Mouse (Mus musculus) heart, embryonic 15.5 days (tissue): ENCODE data around the gene Cry2. TPM values are rescaled to one million over a fixed set of nuclear protein-coding genes. Genes with fewer than 3 reads are reported as not detected.
"Not testable (repeated sequence)": the region's sequence is repeated elsewhere in the genome, so short reads cannot be mapped to it uniquely, and the experiment has no call there.

ENCODE experiments used
- ATAC-seq: fragments of 200-750 bp; cut with Nextera tagmentation; replicated peaks from 2 replicates; pipeline ENCODE4 v1.8.0; 2017; ENCODE audit warnings: low read depth, moderate TSS enrichment; ENCODE audit not compliant: insufficient number of reproducible peaks, insufficient read depth, low FRiP score
- H3K27ac ChIP-seq: fragments of 300-500 bp; sonication (generic); 2 replicates; pipeline ENCODE4 v1.5.1; 2015; ENCODE audit warnings: mild to moderate bottlenecking, inconsistent platforms
- H3K27me3 ChIP-seq: fragments of 300-500 bp; sonication (generic); 2 replicates; pipeline ENCODE4 v1.6.1; 2015; ENCODE audit warnings: inconsistent platforms
- H3K36me3 ChIP-seq: fragments of 300-500 bp; sonication (generic); 2 replicates; pipeline ENCODE4 v1.6.1; 2015; ENCODE audit warnings: mild to moderate bottlenecking, inconsistent platforms
- H3K4me1 ChIP-seq: fragments of 300-500 bp; sonication (generic); replicated peaks from 2 replicates; pipeline ENCODE4 v1.6.1; 2015; ENCODE audit warnings: inconsistent platforms
- H3K4me2 ChIP-seq: fragments of 300-500 bp; sonication (generic); 2 replicates; pipeline ENCODE4 v1.6.1; 2015; ENCODE audit warnings: inconsistent platforms, mild to moderate bottlenecking, moderate library complexity
- H3K4me3 ChIP-seq: fragments of 300-500 bp; sonication (generic); 2 replicates; pipeline ENCODE4 v1.5.1; 2015; ENCODE audit warnings: mild to moderate bottlenecking, inconsistent platforms
- H3K9ac ChIP-seq: fragments of 300-500 bp; sonication (generic); 2 replicates; pipeline ENCODE4 v1.6.1; 2015; ENCODE audit warnings: mild to moderate bottlenecking, inconsistent platforms
- H3K9me3 ChIP-seq: fragments of 300-500 bp; sonication (generic); replicated peaks from 2 replicates; pipeline ENCODE4 v1.6.1; 2016; ENCODE audit warnings: inconsistent platforms
- WGBS: fragments of 180-500 bp; shearing (Covaris S2); methylation state at CpG from one replicate; pipeline ENCODE4 v1.1.7; 2015; ENCODE audit warnings: mixed read lengths; 5-methylcytosine and 5-hydroxymethylcytosine counted together
- polyA plus RNA-seq: library from polyadenylated mRNA; unstranded; fragments of >200 nt; fragmentation: Nextera tagmentation; extraction: Ambion mirVana; gene quantifications from 2 replicates; pipeline ENCODE4 v1.2.1, GENCODE M21; 2015

The Cry2 gene
- polyA plus RNA-seq, 1 experiment from 2014 or later: 15.8 TPM

- no peaks in the 10 kb centered on the region for H3K4me1 ChIP-seq
- H3K27me3 ChIP-seq: no peaks in the 10 kb centered on the region
- no peaks in the 10 kb centered on the region for H3K9me3 ChIP-seq
- no peak overlapping the region for H3K4me3 ChIP-seq
- H3K9ac ChIP-seq: no peak overlapping the region
- H3K27ac ChIP-seq: no peak overlapping the region
- H3K36me3 ChIP-seq: peaks cover 90% of the 10 kb centered on the region
- ATAC-seq: no peak
- no peak overlapping the region for H3K4me2 ChIP-seq
- WGBS: 89% methylated on average over 18 of the region's 18 CpGs
Observed at GRCm38 (mm10) chr2:92408309-92409045, 25.4 kb downstream of the Cry2 start.

- H3K9ac ChIP-seq: no peak overlapping the region
- no peaks in the 10 kb centered on the region for H3K9me3 ChIP-seq
- peaks cover 6% of the 10 kb centered on the region for H3K4me1 ChIP-seq
- no peak overlapping the region for H3K4me2 ChIP-seq
- ATAC-seq: no peak
- peaks cover 62% of the 10 kb centered on the region for H3K36me3 ChIP-seq
- H3K4me3 ChIP-seq: no peak overlapping the region
- WGBS: 95% methylated on average over 7 of the region's 7 CpGs
- H3K27ac ChIP-seq: no peak overlapping the region
- H3K27me3 ChIP-seq: peaks cover 12% of the 10 kb centered on the region
Observed at GRCm38 (mm10) chr2:92405687-92406086, 28.2 kb downstream of the Cry2 start.

GRCm38 (mm10) chr2:92404737-92405136, 29.1 kb downstream of the Cry2 start:
- Histone ChIP-seq H3K4me1 (peaks cover 9% of the 10 kb centered on the region), H3K36me3 (peaks cover 57% of the 10 kb centered on the region), H3K9ac (no peak overlapping the region), H3K4me3 (no peak overlapping the region), H3K27me3 (peaks cover 18% of the 10 kb centered on the region), H3K27ac (no peak overlapping the region), H3K4me2 (no peak overlapping the region), H3K9me3 (no peaks in the 10 kb centered on the region)
- ATAC-seq: no peak
- WGBS: 79% methylated on average over 6 of the region's 6 CpGs

- Histone ChIP-seq H3K36me3 (peaks cover 48% of the 10 kb centered on the region), H3K27ac (no peak overlapping the region), H3K9me3 (no peaks in the 10 kb centered on the region), H3K4me1 (peaks cover 9% of the 10 kb centered on the region), H3K4me3 (no peak overlapping the region), H3K27me3 (peaks cover 20% of the 10 kb centered on the region), H3K4me2 (no peak overlapping the region), H3K9ac (no peak overlapping the region)
- WGBS: 92% methylated on average over 5 of the region's 5 CpGs
- ATAC-seq: no peak
Observed at GRCm38 (mm10) chr2:92403776-92404319, 30.0 kb downstream of the Cry2 start.

GRCm38 (mm10) chr2:92402591-92403326, 31.1 kb downstream of the Cry2 start:
- Histone ChIP-seq H3K27me3 (peaks cover 20% of the 10 kb centered on the region), H3K4me3 (no peak overlapping the region), H3K9ac (no peak overlapping the region), H3K36me3 (peaks cover 38% of the 10 kb centered on the region; the same call in 1 of the 2 replicates), H3K4me2 (no peak overlapping the region), H3K27ac (no peak overlapping the region), H3K9me3 (no peaks in the 10 kb centered on the region), H3K4me1 (peaks cover 9% of the 10 kb centered on the region)
- WGBS: 71% methylated on average over 4 of the region's 4 CpGs
- no peak for ATAC-seq

GRCm38 (mm10) chr2:92401091-92401561, 32.7 kb downstream of the Cry2 start, which contains the start of gene Mapk8ip1:
Gene Mapk8ip1, minus strand, starts transcription at chr2:92401263.
- Histone ChIP-seq H3K4me1 (peaks cover 9% of the 10 kb centered on the region), H3K27me3 (peaks cover 28% of the 10 kb centered on the region), H3K4me3 (peak within 1 kb of the TSS; percentile 62), H3K36me3 (peaks cover 24% of the 10 kb centered on the region; the same call in 1 of the 2 replicates), H3K4me2 (peak within 1 kb of the TSS; percentile 95), H3K27ac (no peak within 1 kb of the TSS), H3K9me3 (no peaks in the 10 kb centered on the region), H3K9ac (peak within 1 kb of the TSS; percentile 52)
- ATAC-seq: peak; percentile 65
- 1% methylated on average over 47 of the region's 59 CpGs for WGBS

GRCm38 (mm10) chr2:92400682-92401081, 33.2 kb downstream of the Cry2 start:
- H3K9ac ChIP-seq: peak overlapping the region; percentile 52
- under 1% methylated on average over 22 of the region's 22 CpGs for WGBS
- peaks cover 19% of the 10 kb centered on the region; the same call in 1 of the 2 replicates for H3K36me3 ChIP-seq
- peak overlapping the region; percentile 95 for H3K4me2 ChIP-seq
- no peaks in the 10 kb centered on the region for H3K9me3 ChIP-seq
- ATAC-seq: 0 out of 2 replicates have a peak, but pooled peaks have one; percentile 2
- peak overlapping the region; percentile 62 for H3K4me3 ChIP-seq
- H3K27ac ChIP-seq: no peak overlapping the region
- peaks cover 33% of the 10 kb centered on the region for H3K27me3 ChIP-seq
- peaks cover 9% of the 10 kb centered on the region for H3K4me1 ChIP-seq

GRCm38 (mm10) chr2:92399877-92400276, 34.0 kb downstream of the Cry2 start:
- not testable (repeated sequence) for H3K27ac ChIP-seq, H3K4me1 ChIP-seq, H3K9ac ChIP-seq, H3K9me3 ChIP-seq, H3K4me3 ChIP-seq, H3K4me2 ChIP-seq, ATAC-seq
- H3K36me3 ChIP-seq: peaks cover 11% of the 10 kb centered on the region; the same call in 1 of the 2 replicates
- peaks cover 36% of the 10 kb centered on the region for H3K27me3 ChIP-seq
- 63% methylated on average over 3 of the region's 4 CpGs for WGBS

- ATAC-seq: no peak
- H3K9me3 ChIP-seq: no peaks in the 10 kb centered on the region
- 67% methylated on average over 1 of the region's 1 CpGs for WGBS
- H3K9ac ChIP-seq: no peak overlapping the region
- no peak overlapping the region for H3K27ac ChIP-seq
- H3K4me3 ChIP-seq: no peak overlapping the region
- peaks cover 60% of the 10 kb centered on the region for H3K27me3 ChIP-seq
- H3K4me1 ChIP-seq: peaks cover 11% of the 10 kb centered on the region
- H3K4me2 ChIP-seq: no peak overlapping the region
- H3K36me3 ChIP-seq: no peaks in the 10 kb centered on the region
Observed at GRCm38 (mm10) chr2:92397436-92397835, 36.4 kb downstream of the Cry2 start.

- H3K36me3 ChIP-seq: no peaks in the 10 kb centered on the region
- H3K9ac ChIP-seq: no peak overlapping the region
- 69% methylated on average over 3 of the region's 3 CpGs for WGBS
- no peak overlapping the region for H3K4me2 ChIP-seq
- peaks cover 14% of the 10 kb centered on the region for H3K4me1 ChIP-seq
- H3K27ac ChIP-seq: no peak overlapping the region
- ATAC-seq: no peak
- no peaks in the 10 kb centered on the region for H3K9me3 ChIP-seq
- H3K27me3 ChIP-seq: peaks cover 62% of the 10 kb centered on the region
- H3K4me3 ChIP-seq: no peak overlapping the region
Observed at GRCm38 (mm10) chr2:92395535-92395934, 38.3 kb downstream of the Cry2 start.
